In genomic region chr9:107288105-107288650, GRCm38 (mm10) we compare ENCODE assay signal across 10 mouse cellular contexts. TPM values are rescaled to one million over a fixed set of nuclear protein-coding genes. Genes with fewer than 3 reads are reported as not detected.
A peak's percentile ranks its signal among the peaks of the same experiment; 100 is the strongest.
DNase-seq lines count a peak whose midpoint lies in the region; ATAC-seq and TF ChIP-seq lines count a peak whose summit lies in the region.
"Had no signal": no experiment of that assay in that cellular context is flagged by ENCODE, and none has a peak within 500 bp of the region (broad histone marks: within the 10 kb centered on the region; RNA-seq: fewer than 3 reads in every experiment).

No protein-coding gene starts in this region.

- H3K9me3 ChIP-seq in kidney, postnatal 0 days (replicated peaks; ENCODE audit: low read length), result no peaks in the 10 kb centered on the region
- H3K9me3 ChIP-seq in ES-E14 (ENCODE audit: control insufficient read depth, insufficient read depth, low read depth, low read length), result no peaks in the 10 kb centered on the region
- H3K9me3 ChIP-seq in embryonic facial prominence, embryonic 10.5 days, result no peaks in the 10 kb centered on the region
- no peaks in the 10 kb centered on the region for H3K9me3 ChIP-seq in liver, embryonic 16.5 days (replicated peaks; ENCODE audit: control insufficient read depth, low read length)
- H3K9me3 ChIP-seq: hindbrain, embryonic 13.5 days had no signal

- TF ChIP-seq CTCF in kidney, postnatal 0 days (IDR thresholded peaks at IDR 0.05; ENCODE audit: low read depth), result no peak
- TF ChIP-seq CTCF in layer of hippocampus, adult 2 months (conservative IDR thresholded peaks at IDR 0.05), result no peak

- H3K27me3 ChIP-seq in kidney, postnatal 0 days (ENCODE audit: insufficient read depth, low read length), result no peaks in the 10 kb centered on the region
- H3K27me3 ChIP-seq in embryonic facial prominence, embryonic 10.5 days (replicated peaks; ENCODE audit: low read depth, poor library complexity, severe bottlenecking), result peaks cover 29% of the 10 kb centered on the region
- peaks cover 6% of the 10 kb centered on the region; the same call in 1 of the 2 replicates for H3K27me3 ChIP-seq in liver, embryonic 16.5 days (ENCODE audit: control insufficient read depth, insufficient read depth, low read depth, low read length)

- in situ Hi-C loops in ES-E14 (cut with MboI; ENCODE audit: low sequenced_read_pairs in 2 of 2, unreplicated experiment in 2 of 2), result no loop called here

- intact Hi-C loops in left cerebral cortex, postnatal 36 days (cut with DNase I), result loop anchor here (10.0 kb wide), 1 partner anchor 603 kb away; the partner anchor contains the start of gene Tex264

- no peak for ATAC-seq in kidney, postnatal 0 days (replicated peaks; ENCODE audit: low FRiP score, low read depth)
- no peak for ATAC-seq in liver, embryonic 16.5 days (ENCODE audit: low read depth)

- H3K27ac ChIP-seq in kidney, postnatal 0 days, result no peak overlapping the region
- H3K27ac ChIP-seq in ES-E14 (ENCODE audit: insufficient read depth, low read depth, low read length, poor library complexity, severe bottlenecking), result no peak overlapping the region
- H3K27ac ChIP-seq in embryonic facial prominence, embryonic 10.5 days (replicated peaks), result no peak overlapping the region
- H3K27ac ChIP-seq in liver, embryonic 16.5 days (ENCODE audit: low read length), result peak overlapping the region; percentile 44
- H3K27ac ChIP-seq in layer of hippocampus, adult 2 months, result no peak overlapping the region
- H3K27ac ChIP-seq: hindbrain, embryonic 13.5 days had no signal

- 89% methylated on average over 14 of the region's 14 CpGs for WGBS in kidney, postnatal 0 days
- 89% methylated on average over 14 of the region's 14 CpGs for WGBS in embryonic facial prominence, embryonic 10.5 days
- WGBS in liver, embryonic 16.5 days (ENCODE audit: insufficient replicate concordance), result 70% methylated on average over 14 of the region's 14 CpGs

- peak overlapping the region; percentile 84 for H3K4me2 ChIP-seq in kidney, postnatal 0 days (ENCODE audit: low read length)
- H3K4me2 ChIP-seq in liver, embryonic 16.5 days (ENCODE audit: low read depth, low read length), result peak overlapping the region; percentile 91

- H3K36me3 ChIP-seq in kidney, postnatal 0 days (ENCODE audit: insufficient read depth, low read length), result no peaks in the 10 kb centered on the region
- H3K36me3 ChIP-seq in ES-E14 (ENCODE audit: control insufficient read depth, insufficient read depth, low read length, poor library complexity, severe bottlenecking), result peaks cover 7% of the 10 kb centered on the region; the same call in 1 of the 2 replicates
- no peaks in the 10 kb centered on the region for H3K36me3 ChIP-seq in embryonic facial prominence, embryonic 10.5 days (replicated peaks)
- H3K36me3 ChIP-seq in liver, embryonic 16.5 days (ENCODE audit: control insufficient read depth, insufficient read depth), result no peaks in the 10 kb centered on the region
- H3K36me3 ChIP-seq: hindbrain, embryonic 13.5 days had no signal

- H3K9ac ChIP-seq in kidney, postnatal 0 days (ENCODE audit: low read depth, low read length), result no peak overlapping the region
- H3K9ac ChIP-seq in ES-E14 (ENCODE audit: insufficient read depth, low read depth, low read length, poor library complexity, severe bottlenecking), result no peak overlapping the region
- H3K9ac ChIP-seq in liver, embryonic 16.5 days (ENCODE audit: low read depth, low read length), result no peak overlapping the region
- H3K9ac ChIP-seq: hindbrain, embryonic 13.5 days had no signal

- DNase-seq in kidney, postnatal 0 days (ENCODE audit: low spot score), result no peak
- no peak for DNase-seq in kidney, postnatal 4 days
- DNase-seq in ES-E14 (ENCODE audit: low read depth, low spot score), result no peak
- DNase-seq in embryonic facial prominence, embryonic 10.5 days (ENCODE audit: low spot score), result no peak
- no peak for DNase-seq in layer of hippocampus, adult 2 months (ENCODE audit: low spot score in 2 of 2)
- no peak for DNase-seq in left cerebral cortex, postnatal 36 days (ENCODE audit: low spot score in 2 of 2)
- DNase-seq: cerebellum, adult 9-11 months; lung, adult 2 months had no signal

- no peak overlapping the region for H3K4me3 ChIP-seq in kidney, postnatal 0 days (replicated peaks; ENCODE audit: low read depth, low read length)
- H3K4me3 ChIP-seq in ES-E14 (ENCODE audit: insufficient read depth in 1 of 2, low read depth in 1 of 2, low read length in 2 of 2, poor library complexity in 1 of 2, severe bottlenecking in 1 of 2), result peak overlapping the region; percentile 76 to 78; a peak in 3 of 4 replicates
- 0 out of 2 replicates have a peak overlapping the region, but pooled peaks have one; percentile 65 for H3K4me3 ChIP-seq in embryonic facial prominence, embryonic 10.5 days
- H3K4me3 ChIP-seq in liver, embryonic 16.5 days (ENCODE audit: low read depth, low read length), result peak overlapping the region; percentile 64
- no peak overlapping the region for H3K4me3 ChIP-seq in layer of hippocampus, adult 2 months

- H3K4me1 ChIP-seq in kidney, postnatal 0 days (replicated peaks; ENCODE audit: insufficient read depth, low read length), result 0 out of 2 replicates have a peak, but pooled peaks cover 7% of the 10 kb centered on the region
- H3K4me1 ChIP-seq in ES-E14 (ENCODE audit: control insufficient read depth in 2 of 2, insufficient read depth in 2 of 2, low read length in 2 of 2, poor library complexity in 1 of 2), result peaks cover 2 to 25% of the 10 kb centered on the region in 2 experiments; a peak in 3 of 4 replicates
- H3K4me1 ChIP-seq in embryonic facial prominence, embryonic 10.5 days, result peaks cover 38% of the 10 kb centered on the region
- peaks cover 30% of the 10 kb centered on the region for H3K4me1 ChIP-seq in liver, embryonic 16.5 days (ENCODE audit: control insufficient read depth, low read depth, low read length)

TF ChIP-seq in ES-E14, 5 proteins besides CTCF, POLR2A, EP300 and RAD21:
- TF ChIP-seq ZNF384 (IDR thresholded peaks at IDR 0.05; ENCODE audit: low read depth, low read length), result no peak
- TF ChIP-seq CHD2 (IDR thresholded peaks at IDR 0.05; ENCODE audit: low read depth, low read length), result no peak
- no peak for TF ChIP-seq MAFK (IDR thresholded peaks at IDR 0.05; ENCODE audit: insufficient read depth, low read depth, low read length)
- TF ChIP-seq ZC3H11A (IDR thresholded peaks at IDR 0.05; ENCODE audit: borderline replicate concordance, low read depth, low read length), result no peak
- TF ChIP-seq HCFC1 (IDR thresholded peaks at IDR 0.05; ENCODE audit: borderline replicate concordance, insufficient read depth, low read length), result no peak

RNA-seq across cellular contexts. Expression of gene Mapkapk3, which starts 1.5 kb away (rescaled TPM):
- 13.4 and 14.0 TPM in 2 replicates for polyA plus RNA-seq in kidney, postnatal 0 days (2015; fragmentation: Nextera tagmentation; extraction: Ambion mirVana)
- total RNA-seq in ES-E14 (2012; rRNA removed), result 25.7 and 49.1 TPM in 2 replicates
- 4.9 and 5.1 TPM in 2 replicates for polyA plus RNA-seq in embryonic facial prominence, embryonic 10.5 days (2016; fragmentation: Nextera tagmentation; extraction: Ambion mirVana)
- polyA plus RNA-seq in liver, embryonic 16.5 days (2015; fragmentation: Nextera tagmentation; extraction: Ambion mirVana), result 8.4 and 9.9 TPM in 2 replicates
- total RNA-seq in layer of hippocampus, adult 2 months (2021), result 1 to 10 TPM; 2.2 to 2.3 TPM
- total RNA-seq in left cerebral cortex, postnatal 36 days (2021), result 1 to 10 TPM; 2.9 to 4.5 TPM

RNA-seq across cellular contexts. Expression of gene Cish, which starts 7.6 kb away (rescaled TPM):
- polyA plus RNA-seq in kidney, postnatal 0 days (2015; fragmentation: Nextera tagmentation; extraction: Ambion mirVana), result 26.2 and 30.5 TPM in 2 replicates
- 1.5 and 2.5 TPM in 2 replicates for total RNA-seq in ES-E14 (2012; rRNA removed)
- polyA plus RNA-seq in embryonic facial prominence, embryonic 10.5 days (2016; fragmentation: Nextera tagmentation; extraction: Ambion mirVana), result 6.7 and 7.2 TPM in 2 replicates
- polyA plus RNA-seq in liver, embryonic 16.5 days (2015; fragmentation: Nextera tagmentation; extraction: Ambion mirVana), result 10.0 and 10.7 TPM in 2 replicates
- 1 to 10 TPM; 3.0 to 3.7 TPM for total RNA-seq in layer of hippocampus, adult 2 months (2021)
- total RNA-seq in left cerebral cortex, postnatal 36 days (2021), result 10 to 100 TPM in 1 of 2 experiments, 1 to 10 TPM in 1; 4.8 to 11.0 TPM

RNA-seq across cellular contexts. Expression of gene Hemk1, which starts 50.0 kb away (rescaled TPM):
- 10.1 and 11.5 TPM in 2 replicates for polyA plus RNA-seq in kidney, postnatal 0 days (2015; fragmentation: Nextera tagmentation; extraction: Ambion mirVana)
- total RNA-seq in ES-E14 (2012; rRNA removed), result 29.1 and 41.3 TPM in 2 replicates
- polyA plus RNA-seq in embryonic facial prominence, embryonic 10.5 days (2016; fragmentation: Nextera tagmentation; extraction: Ambion mirVana), result 10.7 and 11.6 TPM in 2 replicates
- 2.9 TPM in 2 replicates for polyA plus RNA-seq in liver, embryonic 16.5 days (2015; fragmentation: Nextera tagmentation; extraction: Ambion mirVana)
- 10 to 100 TPM; 15.9 to 21.4 TPM for total RNA-seq in layer of hippocampus, adult 2 months (2021)
- 10 to 100 TPM; 13.3 to 18.0 TPM for total RNA-seq in left cerebral cortex, postnatal 36 days (2021)

RNA-seq across cellular contexts. Expression of gene 6430571L13Rik, which starts 52.2 kb away (rescaled TPM):
- 2.0 and 2.2 TPM in 2 replicates for polyA plus RNA-seq in kidney, postnatal 0 days (2015; fragmentation: Nextera tagmentation; extraction: Ambion mirVana)
- total RNA-seq in ES-E14 (2012; rRNA removed), result 0.45 and 0.95 TPM in 2 replicates
- 0.83 and 0.95 TPM in 2 replicates for polyA plus RNA-seq in embryonic facial prominence, embryonic 10.5 days (2016; fragmentation: Nextera tagmentation; extraction: Ambion mirVana)
- 0.07 and 0.18 TPM in 2 replicates for polyA plus RNA-seq in liver, embryonic 16.5 days (2015; fragmentation: Nextera tagmentation; extraction: Ambion mirVana)
- 1 to 10 TPM; 2.5 to 2.9 TPM for total RNA-seq in layer of hippocampus, adult 2 months (2021)
- 1 to 10 TPM; 4.6 to 5.0 TPM for total RNA-seq in left cerebral cortex, postnatal 36 days (2021)

RNA-seq across cellular contexts. Expression of gene Dock3, which starts 56.5 kb away (rescaled TPM):
- 0.20 and 0.37 TPM in 2 replicates for polyA plus RNA-seq in kidney, postnatal 0 days (2015; fragmentation: Nextera tagmentation; extraction: Ambion mirVana)
- total RNA-seq in ES-E14 (2012; rRNA removed), result 3.3 TPM in 2 replicates
- polyA plus RNA-seq in embryonic facial prominence, embryonic 10.5 days (2016; fragmentation: Nextera tagmentation; extraction: Ambion mirVana), result 1.3 and 1.7 TPM in 2 replicates
- 0.02 and 0.04 TPM in 2 replicates for polyA plus RNA-seq in liver, embryonic 16.5 days (2015; fragmentation: Nextera tagmentation; extraction: Ambion mirVana)
- 100 to 1,000 TPM; 111 to 112 TPM for total RNA-seq in layer of hippocampus, adult 2 months (2021)
- 100 to 1,000 TPM; 209 to 235 TPM for total RNA-seq in left cerebral cortex, postnatal 36 days (2021)

Comparison
In these comparisons a context has a peak if more than half of its experiments do, and no peak if none do; other contexts are left out.
1. H3K4me3 ChIP-seq: peak in ES-E14 (2 of 2), embryonic facial prominence, embryonic 10.5 days (single experiment) and liver, embryonic 16.5 days (single experiment); none in kidney, postnatal 0 days (single experiment) and layer of hippocampus, adult 2 months (single experiment).